Comparison of ENCODE assay signal across 9 mouse cellular contexts in the genomic region with DNA sequence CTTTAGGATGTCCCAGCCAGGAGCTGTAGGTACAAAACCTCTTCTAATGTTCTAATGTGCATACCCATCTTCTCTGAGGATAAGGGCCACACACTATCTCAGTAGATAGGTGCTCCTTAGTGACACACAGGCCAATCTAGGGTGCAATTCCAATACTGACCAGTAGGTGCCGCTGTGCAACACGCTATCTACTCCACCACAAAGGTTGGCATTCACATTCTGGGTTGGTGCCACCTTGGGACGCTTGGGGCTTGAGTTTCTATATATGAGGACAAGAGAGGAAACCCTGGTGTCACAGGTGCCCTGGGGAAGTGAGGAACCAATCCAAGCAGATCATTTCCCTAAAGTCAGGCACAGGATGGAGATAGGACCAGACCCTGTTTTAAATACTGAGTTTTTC. TPM values are rescaled to one million over a fixed set of nuclear protein-coding genes. Genes with fewer than 3 reads are reported as not detected.
A peak's percentile ranks its signal among the peaks of the same experiment; 100 is the strongest.
DNase-seq lines count a peak whose midpoint lies in the region; ATAC-seq lines count a peak whose summit lies in the region.
"Had no signal": no experiment of that assay in that cellular context is flagged by ENCODE, and none has a peak within 500 bp of the region (broad histone marks: within the 10 kb centered on the region; RNA-seq: fewer than 3 reads in every experiment).

No protein-coding gene starts in this region.

- ATAC-seq in megakaryocyte, adult 5-6 weeks (ENCODE audit: poor library complexity, severe bottlenecking) = peak; percentile 67

- peaks cover 67% of the 10 kb centered on the region for H3K36me3 ChIP-seq in forebrain, embryonic 10.5 days (replicated peaks)

- H3K4me3 ChIP-seq in forebrain, embryonic 10.5 days = no peak overlapping the region

- DNase-seq in MEL-GATA-1-ER (ENCODE audit: extremely low read depth, low read depth) = peak; percentile 69
- DNase-seq in c-Kit-positive CD71-negative TER-119-negative erythroid progenitor cells, embryonic 14.5 days (ENCODE audit: low read depth) = peak; percentile 76
- peak; percentile 81 for DNase-seq in forebrain, embryonic 10.5 days (ENCODE audit: extremely low spot score, low spot score)
- DNase-seq in heart, postnatal 25 days (ENCODE audit: low spot score) = peak; percentile 31
- peak; percentile 85 for DNase-seq in layer of hippocampus, adult 9-11 months
- peak; percentile 95 to 97 for DNase-seq in right cerebral cortex, adult 2 months (ENCODE audit: low spot score in 2 of 2)
- peak; percentile 62 for DNase-seq in urinary bladder, postnatal 10 days (ENCODE audit: low spot score)

- no peaks in the 10 kb centered on the region for H3K27me3 ChIP-seq in forebrain, embryonic 10.5 days (ENCODE audit: poor library complexity, severe bottlenecking)

- H3K4me1 ChIP-seq in forebrain, embryonic 10.5 days = peaks cover 44% of the 10 kb centered on the region

- no peaks in the 10 kb centered on the region for H3K9me3 ChIP-seq in forebrain, embryonic 10.5 days

- 7% methylated on average over 3 of the region's 3 CpGs for WGBS in forebrain, embryonic 10.5 days

- peak overlapping the region; percentile 73; the same call in 1 of the 2 replicates for H3K27ac ChIP-seq in forebrain, embryonic 10.5 days

- intact Hi-C loops in heart, postnatal 25 days (cut with DNase I) = loop anchor here (1.0 kb wide), 2 partner anchors 163 to 394 kb away; no protein-coding TSS in a partner anchor

RNA-seq across cellular contexts. Expression of gene Lactbl1, which starts 56.1 kb away (rescaled TPM):
- polyA plus RNA-seq in forebrain, embryonic 10.5 days (2016; fragmentation: Nextera tagmentation; extraction: Ambion mirVana) = not detected in 2 replicates
- total RNA-seq in heart, postnatal 25 days (2021) = not detected
- total RNA-seq in megakaryocyte, adult 5-6 weeks (2015) = not detected in 2 replicates
- 0.16 TPM in 1 of 2 replicates, not detected in the other for total RNA-seq in megakaryocyte, adult 5-6 weeks (2017)
- polyA plus RNA-seq: lung, embryonic 16.5 days had no signal

Comparison
In these comparisons a context has a peak if more than half of its experiments do, and no peak if none do; other contexts are left out.
1. DNase-seq: peak in every context shown above with its lines; median percentile 96 in right cerebral cortex, adult 2 months; 85 in layer of hippocampus, adult 9-11 months; 81 in forebrain, embryonic 10.5 days; 76 in c-Kit-positive CD71-negative TER-119-negative erythroid progenitor cells, embryonic 14.5 days; 69 in MEL-GATA-1-ER; 62 in urinary bladder, postnatal 10 days; 31 in heart, postnatal 25 days.